8 mouse cellular contexts compared by ENCODE assay signal in genomic region chr2:118813981-118814836, GRCm38 (mm10). TPM values are rescaled to one million over a fixed set of nuclear protein-coding genes. Genes with fewer than 3 reads are reported as not detected.
DNase-seq lines count a peak whose midpoint lies in the region; ATAC-seq and TF ChIP-seq lines count a peak whose summit lies in the region.

Gene Knstrn (plus strand): TSS chr2:118814003.

- dilution Hi-C loops in CH12.LX (cut with MboI; ENCODE audit: extremely low pct_ligation_motif_present, extremely low pct_unique_long_range_greater_than_20kb, low sequenced_read_pairs) = no loop called here

- TF ChIP-seq POLR2A in CH12.LX (IDR thresholded peaks at IDR 0.05; ENCODE audit: low read depth, low read length) = peak; percentile 84

- WGBS in forebrain, embryonic 10.5 days = under 1% methylated on average over 49 of the region's 49 CpGs
- 1% methylated on average over 49 of the region's 49 CpGs for WGBS in heart, embryonic 15.5 days
- WGBS in liver, embryonic 13.5 days (ENCODE audit: insufficient replicate concordance) = under 1% methylated on average over 49 of the region's 49 CpGs
- under 1% methylated on average over 49 of the region's 49 CpGs for WGBS in stomach, embryonic 14.5 days

- TF ChIP-seq EP300 in CH12.LX (IDR thresholded peaks at IDR 0.05; ENCODE audit: low read length) = no peak

- peaks cover 0 to 12% of the 10 kb centered on the region in 2 experiments; a peak in 2 of 4 replicates for H3K4me1 ChIP-seq in CH12.LX (ENCODE audit: control insufficient read depth in 1 of 2, insufficient read depth in 2 of 2)
- peaks cover 27% of the 10 kb centered on the region for H3K4me1 ChIP-seq in forebrain, embryonic 10.5 days
- peaks cover 20% of the 10 kb centered on the region for H3K4me1 ChIP-seq in heart, embryonic 15.5 days (replicated peaks)
- H3K4me1 ChIP-seq in liver, embryonic 13.5 days (replicated peaks) = peaks cover 28% of the 10 kb centered on the region
- peaks cover 13% of the 10 kb centered on the region for H3K4me1 ChIP-seq in stomach, embryonic 14.5 days (ENCODE audit: control insufficient read depth, insufficient read depth, low read length)

- peak within 1 kb of the TSS; percentile 86 to 94 (median 92) for H3K4me3 ChIP-seq in CH12.LX (replicated peaks in 1 of 3; ENCODE audit: low read depth in 2 of 3, low read length in 2 of 3, poor library complexity in 1 of 3)
- peak within 1 kb of the TSS; percentile 88 for H3K4me3 ChIP-seq in forebrain, embryonic 10.5 days
- H3K4me3 ChIP-seq in heart, embryonic 15.5 days = peak within 1 kb of the TSS; percentile 87
- H3K4me3 ChIP-seq in liver, embryonic 13.5 days (replicated peaks) = peak within 1 kb of the TSS; percentile 89
- peak within 1 kb of the TSS; percentile 73 for H3K4me3 ChIP-seq in stomach, embryonic 14.5 days (ENCODE audit: low read depth, low read length)

- peaks cover 26 to 37% of the 10 kb centered on the region in 2 experiments for H3K36me3 ChIP-seq in CH12.LX (replicated peaks in 1 of 2; ENCODE audit: control insufficient read depth in 1 of 2, insufficient read depth in 1 of 2, low read length in 1 of 2)
- H3K36me3 ChIP-seq in forebrain, embryonic 10.5 days (replicated peaks) = peaks cover 39% of the 10 kb centered on the region
- peaks cover 23% of the 10 kb centered on the region for H3K36me3 ChIP-seq in heart, embryonic 15.5 days
- H3K36me3 ChIP-seq in liver, embryonic 13.5 days = peaks cover 37% of the 10 kb centered on the region
- peaks cover 11% of the 10 kb centered on the region; the same call in 1 of the 2 replicates for H3K36me3 ChIP-seq in stomach, embryonic 14.5 days (ENCODE audit: control insufficient read depth, insufficient read depth, low read length)

- H3K27ac ChIP-seq in CH12.LX (ENCODE audit: insufficient read depth, low read depth) = peak within 1 kb of the TSS; percentile 9; the same call in 1 of the 2 replicates
- peak within 1 kb of the TSS; percentile 97 for H3K27ac ChIP-seq in forebrain, embryonic 10.5 days
- peak within 1 kb of the TSS; percentile 63 for H3K27ac ChIP-seq in heart, embryonic 15.5 days
- H3K27ac ChIP-seq in liver, embryonic 13.5 days = peak within 1 kb of the TSS; percentile 91
- H3K27ac ChIP-seq in stomach, embryonic 14.5 days (ENCODE audit: low read length) = peak within 1 kb of the TSS; percentile 55; the same call in 1 of the 2 replicates

- no peaks in the 10 kb centered on the region for H3K79me2 ChIP-seq in CH12.LX (replicated peaks; ENCODE audit: control insufficient read depth, extremely low read depth, insufficient read depth, poor library complexity, severe bottlenecking)

- peaks cover 17% of the 10 kb centered on the region for H3K27me3 ChIP-seq in CH12.LX (replicated peaks)
- H3K27me3 ChIP-seq in forebrain, embryonic 10.5 days (ENCODE audit: poor library complexity, severe bottlenecking) = no peaks in the 10 kb centered on the region
- 0 out of 2 replicates have a peak, but pooled peaks cover 2% of the 10 kb centered on the region for H3K27me3 ChIP-seq in heart, embryonic 15.5 days
- H3K27me3 ChIP-seq in liver, embryonic 13.5 days = no peaks in the 10 kb centered on the region
- H3K27me3 ChIP-seq in stomach, embryonic 14.5 days (ENCODE audit: control insufficient read depth, insufficient read depth, low read length) = no peaks in the 10 kb centered on the region

- DNase-seq in CH12.LX (ENCODE audit: extremely low read depth) = peak; percentile 87
- peak; percentile 76 for DNase-seq in c-Kit-positive CD71-negative TER-119-negative erythroid progenitor cells, embryonic 14.5 days (ENCODE audit: low read depth)
- DNase-seq in forebrain, embryonic 10.5 days (ENCODE audit: extremely low spot score, low spot score) = peak; percentile 90
- DNase-seq in kidney, postnatal 14 days = peak; percentile 92
- peak; percentile 86 for DNase-seq in liver, embryonic 13.5 days
- peak; percentile 77 to 79 for DNase-seq in natural killer cell, adult 2 months (ENCODE audit: low spot score in 2 of 2)

- peak within 1 kb of the TSS; percentile 76 for H3K4me2 ChIP-seq in CH12.LX (ENCODE audit: insufficient read depth, low read depth, poor library complexity, severe bottlenecking)
- peak within 1 kb of the TSS; percentile 91 for H3K4me2 ChIP-seq in heart, embryonic 15.5 days
- H3K4me2 ChIP-seq in liver, embryonic 13.5 days = peak within 1 kb of the TSS; percentile 90
- H3K4me2 ChIP-seq in stomach, embryonic 14.5 days (replicated peaks; ENCODE audit: low read depth, low read length) = peak within 1 kb of the TSS; percentile 85

- TF ChIP-seq CTCF in CH12.LX (conservative IDR thresholded peaks at IDR 0.05 in 1 of 2, IDR thresholded peaks at IDR 0.05 in 1 of 2; ENCODE audit: low read depth in 2 of 2, low read length in 2 of 2) = no peak

- H3K9me3 ChIP-seq in CH12.LX (replicated peaks; ENCODE audit: low read length) = peaks cover 11% of the 10 kb centered on the region
- H3K9me3 ChIP-seq in forebrain, embryonic 10.5 days = no peaks in the 10 kb centered on the region
- no peaks in the 10 kb centered on the region for H3K9me3 ChIP-seq in heart, embryonic 15.5 days (replicated peaks)
- H3K9me3 ChIP-seq in liver, embryonic 13.5 days (replicated peaks) = no peaks in the 10 kb centered on the region
- no peaks in the 10 kb centered on the region for H3K9me3 ChIP-seq in stomach, embryonic 14.5 days (ENCODE audit: control insufficient read depth, low read depth, low read length)

- TF ChIP-seq RAD21 in CH12.LX (IDR thresholded peaks at IDR 0.05; ENCODE audit: low read depth, low read length) = no peak

- ATAC-seq in heart, embryonic 15.5 days (replicated peaks; ENCODE audit: insufficient number of reproducible peaks, insufficient read depth, low FRiP score, low read depth) = peak; percentile 89
- peak; percentile 94 for ATAC-seq in liver, embryonic 13.5 days (ENCODE audit: low read depth)
- ATAC-seq in stomach, embryonic 14.5 days (ENCODE audit: insufficient number of reproducible peaks, insufficient read depth, low FRiP score, low read depth) = peak; percentile 94

- peak within 1 kb of the TSS; percentile 64 for H3K9ac ChIP-seq in CH12.LX (ENCODE audit: insufficient read depth, low read depth)
- peak within 1 kb of the TSS; percentile 78 for H3K9ac ChIP-seq in heart, embryonic 15.5 days
- H3K9ac ChIP-seq in liver, embryonic 13.5 days = peak within 1 kb of the TSS; percentile 95
- peak within 1 kb of the TSS; percentile 76 for H3K9ac ChIP-seq in stomach, embryonic 14.5 days (replicated peaks; ENCODE audit: low read depth, low read length)

- in situ Hi-C loops in CH12.LX (cut with MboI; ENCODE audit: low pct_ligation_motif_present, low pct_unique_long_range_greater_than_20kb, low sequenced_read_pairs) = no loop called here

TF ChIP-seq in CH12.LX, 34 proteins besides CTCF, POLR2A, EP300 and RAD21 (continues in another document):
- TF ChIP-seq UBTF (IDR thresholded peaks at IDR 0.05; ENCODE audit: low read depth, low read length) (no peak), JUND (conservative IDR thresholded peaks at IDR 0.05; ENCODE audit: low read depth, low read length) (no peak), ELF1 (IDR thresholded peaks at IDR 0.05; ENCODE audit: low read depth, low read length) (peak; percentile 86), USF2 (conservative IDR thresholded peaks at IDR 0.05; ENCODE audit: low read depth, low read length) (no peak), MAZ (IDR thresholded peaks at IDR 0.05; ENCODE audit: low read depth, low read length) (no peak), GABPA (IDR thresholded peaks at IDR 0.05; ENCODE audit: insufficient replicate concordance, low read depth, low read length) (peak; percentile 29; the same call in 1 of the 2 replicates), CHD1 (IDR thresholded peaks at IDR 0.05; ENCODE audit: low read depth, low read length) (no peak), ZMIZ1 (IDR thresholded peaks at IDR 0.05; ENCODE audit: low read depth, low read length) (no peak; the same call in none of the 2 replicates), BHLHE40 (IDR thresholded peaks at IDR 0.05; ENCODE audit: low read depth, low read length) (no peak), SIN3A (IDR thresholded peaks at IDR 0.05; ENCODE audit: low read length) (peak; percentile 97), SMC3 (IDR thresholded peaks at IDR 0.05; ENCODE audit: low read depth, low read length) (no peak), HCFC1 (IDR thresholded peaks at IDR 0.05; ENCODE audit: low read depth, low read length) (peak; percentile 96), PAX5 (IDR thresholded peaks at IDR 0.05; ENCODE audit: low read length) (no peak), JUN (IDR thresholded peaks at IDR 0.05; ENCODE audit: insufficient read depth, low read depth, low read length) (no peak), MYC (IDR thresholded peaks at IDR 0.05; ENCODE audit: low read depth, low read length) (no peak), NRF1 (IDR thresholded peaks at IDR 0.05; ENCODE audit: low read depth, low read length) (peak; percentile 89), MXI1 (IDR thresholded peaks at IDR 0.05; ENCODE audit: low read depth, low read length) (peak; percentile 81), MEF2A (IDR thresholded peaks at IDR 0.05; ENCODE audit: borderline replicate concordance, low read depth, low read length) (no peak), ZC3H11A (IDR thresholded peaks at IDR 0.05; ENCODE audit: low read depth, low read length) (no peak), E2F4 (IDR thresholded peaks at IDR 0.05; ENCODE audit: insufficient replicate concordance, low read depth, low read length) (0 out of 2 replicates have a peak, but pooled peaks have one; percentile 59), NELFE (IDR thresholded peaks at IDR 0.05; ENCODE audit: low read depth, low read length) (peak; percentile 76), MAFK (IDR thresholded peaks at IDR 0.05; ENCODE audit: insufficient replicate concordance, low read length) (no peak), TCF12 (IDR thresholded peaks at IDR 0.05; ENCODE audit: low read depth, low read length) (peak; percentile 59), ZKSCAN1 (IDR thresholded peaks at IDR 0.05; ENCODE audit: borderline replicate concordance, low read depth, low read length) (no peak), RCOR1 (conservative IDR thresholded peaks at IDR 0.05; ENCODE audit: low read depth, low read length) (peak; percentile 98), MAX (IDR thresholded peaks at IDR 0.05; ENCODE audit: low read length) (peak; percentile 62; the same call in 1 of the 2 replicates), ETS1 (conservative IDR thresholded peaks at IDR 0.05; ENCODE audit: low read depth, low read length) (no peak)

RNA-seq across cellular contexts. Expression of gene Knstrn, which starts in this region (rescaled TPM):
- total RNA-seq in CH12.LX (2012; rRNA removed) (72.9 and 82.1 TPM in 2 replicates), CH12.LX (2014; rRNA removed) (72.9 and 76.6 TPM in 2 replicates)
- polyA plus RNA-seq in CH12.LX (2012; ENCODE audit: insufficient read length, low read depth) = 97.2 and 108 TPM in 2 replicates
- 173 and 180 TPM in 2 replicates for polyA plus RNA-seq in forebrain, embryonic 10.5 days (2016; fragmentation: Nextera tagmentation; extraction: Ambion mirVana)
- polyA plus RNA-seq in heart, embryonic 15.5 days (2015; fragmentation: Nextera tagmentation; extraction: Ambion mirVana) = 89.0 and 92.2 TPM in 2 replicates
- 91.9 and 101 TPM in 2 replicates for polyA plus RNA-seq in liver, embryonic 13.5 days (2015; fragmentation: Nextera tagmentation; extraction: Ambion mirVana)
- polyA plus RNA-seq in stomach, embryonic 14.5 days (2014; fragmentation: Nextera tagmentation; extraction: Ambion mirVana) = 103 and 105 TPM in 2 replicates

Comparison
In these comparisons a context has a peak if more than half of its experiments do, and no peak if none do; other contexts are left out.
1. Peak in every context shown above with its lines: DNase-seq, ATAC-seq, H3K4me3 ChIP-seq and H3K27ac ChIP-seq.
2. H3K27ac ChIP-seq: peak in every context shown above with its lines; median percentile 97 in forebrain, embryonic 10.5 days; 91 in liver, embryonic 13.5 days; 63 in heart, embryonic 15.5 days; 55 in stomach, embryonic 14.5 days; 9 in CH12.LX.